Mouse (Mus musculus) natural killer cell, adult 2 months (primary cell): ENCODE measurements around the gene Ptpru.
A peak's percentile ranks its signal among the peaks of the same experiment; 100 is the strongest.

Experiments used
- DNase-seq, 2 experiments: peaks; one replicate each; pipeline ENCODE4 v3.0.0; 2022; ENCODE audit warnings: low spot score in 2 of 2

Ptpru gene

DNA sequence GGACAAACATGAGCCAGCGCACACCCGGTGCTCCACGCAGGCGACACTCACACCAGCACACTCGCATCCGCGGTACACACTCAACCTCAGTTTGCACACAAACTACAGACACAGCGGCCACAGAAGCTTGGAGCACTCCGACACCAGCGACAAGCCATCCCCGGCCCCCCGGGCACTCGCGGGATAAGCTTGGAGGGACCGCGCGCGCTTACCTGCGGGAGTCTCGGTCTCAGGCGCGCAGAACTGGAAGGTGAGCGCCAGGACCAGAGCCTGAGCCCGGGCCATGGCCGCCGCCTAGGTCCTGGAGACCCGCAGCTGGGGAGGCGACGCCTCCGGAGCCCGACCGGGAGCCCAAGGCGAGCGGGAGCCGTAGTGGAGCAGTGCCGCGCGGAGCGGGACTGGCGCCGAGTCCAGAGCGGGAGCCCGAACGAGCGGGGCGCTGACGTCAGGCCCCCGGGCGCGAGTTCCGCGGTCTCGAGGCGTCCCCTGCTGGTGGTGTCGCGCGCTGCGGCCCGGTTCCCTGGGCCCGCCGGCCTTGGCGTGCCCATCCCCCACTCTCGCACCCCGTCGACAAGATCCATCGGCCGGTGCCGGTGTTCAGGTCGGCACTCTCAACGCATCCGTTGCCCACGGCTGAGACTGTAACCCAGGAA lies at the start of gene Ptpru:
Gene Ptpru, minus strand, starts transcription at position 417 of the 653 bp plus-strand sequence.
- DNase-seq, result peak; percentile 72 to 86

DNA sequence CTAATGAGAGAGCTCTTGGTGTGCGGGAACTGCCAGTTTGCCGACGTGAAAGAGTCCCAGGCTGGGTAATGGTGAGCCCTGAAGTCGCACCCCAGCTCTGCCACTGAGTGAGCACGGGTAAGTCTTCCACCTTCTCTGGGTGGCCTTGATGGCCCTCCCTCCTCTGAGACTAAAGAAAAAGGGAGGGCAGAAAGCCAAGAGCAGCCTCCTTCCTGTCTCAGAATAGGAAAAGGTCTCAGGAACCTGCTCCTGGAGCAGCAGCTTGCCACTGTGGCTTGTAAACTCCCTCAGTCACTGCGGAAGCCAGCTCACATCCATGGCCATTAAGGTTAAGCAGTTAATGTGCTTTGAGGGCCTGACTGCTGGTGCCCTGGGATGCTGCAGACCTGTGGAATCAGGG lies 47.3 kb upstream of the Ptpru start:
- DNase-seq, result no peak

DNA sequence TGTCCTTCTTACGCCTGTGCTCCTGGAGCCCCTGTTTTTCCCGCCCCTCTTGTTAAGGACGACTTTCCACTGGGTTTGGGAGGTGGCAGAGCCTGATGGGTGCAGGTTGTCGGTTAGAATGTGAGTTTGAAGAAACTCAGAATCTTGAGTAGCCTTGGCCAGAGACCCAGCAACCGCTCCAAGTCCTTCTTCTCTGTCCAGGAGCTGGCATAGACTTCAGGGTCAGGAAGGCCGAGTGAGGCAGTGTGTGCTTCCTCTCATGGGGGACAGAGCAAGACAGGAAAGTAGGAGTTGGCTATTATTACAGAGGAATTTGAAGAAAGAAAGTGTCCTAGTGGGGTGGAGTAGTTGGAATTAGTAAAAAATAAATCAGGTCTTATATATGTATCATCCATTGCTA lies 45.5 kb upstream of the Ptpru start:
- DNase-seq, result no peak

DNA sequence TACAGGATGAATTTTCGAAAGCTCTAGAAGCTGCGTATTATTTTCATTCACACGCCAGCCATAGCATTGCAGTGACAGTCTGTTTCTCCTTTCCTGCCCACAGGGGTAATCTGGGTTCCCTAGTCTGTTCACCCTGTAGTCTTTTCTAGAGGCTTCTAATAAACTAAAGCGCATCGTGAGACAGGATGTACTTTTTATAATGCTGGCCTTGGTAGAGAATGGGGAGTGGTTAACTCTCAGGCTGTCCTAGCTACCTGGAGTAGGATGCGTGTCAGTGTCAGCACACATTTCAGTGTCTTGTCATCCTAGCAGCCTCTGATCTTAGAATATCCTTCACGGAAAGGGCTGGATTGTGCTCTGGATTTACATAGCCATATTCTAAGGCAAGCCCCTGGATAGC lies 43.2 kb upstream of the Ptpru start:
- no peak for DNase-seq

DNA sequence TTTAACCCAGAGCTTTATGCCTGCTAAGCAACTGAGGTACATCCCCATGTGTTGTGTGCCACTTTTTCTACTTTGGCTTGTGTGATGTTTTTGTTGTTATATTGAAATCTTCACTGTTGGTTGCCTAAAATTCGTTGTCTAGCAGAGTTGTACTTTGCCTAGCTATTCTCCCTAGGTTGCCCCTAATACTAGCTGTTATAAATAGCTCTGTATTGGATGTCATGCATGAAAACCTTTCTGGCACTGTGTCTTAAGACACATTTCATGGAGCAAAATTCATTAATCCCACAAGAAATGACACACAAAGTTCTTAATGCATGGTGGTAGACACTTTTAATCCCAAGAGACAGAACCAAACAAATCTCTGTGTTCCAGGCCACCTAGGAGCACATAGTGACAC lies 41.6 kb upstream of the Ptpru start:
- DNase-seq, result no peak

DNA sequence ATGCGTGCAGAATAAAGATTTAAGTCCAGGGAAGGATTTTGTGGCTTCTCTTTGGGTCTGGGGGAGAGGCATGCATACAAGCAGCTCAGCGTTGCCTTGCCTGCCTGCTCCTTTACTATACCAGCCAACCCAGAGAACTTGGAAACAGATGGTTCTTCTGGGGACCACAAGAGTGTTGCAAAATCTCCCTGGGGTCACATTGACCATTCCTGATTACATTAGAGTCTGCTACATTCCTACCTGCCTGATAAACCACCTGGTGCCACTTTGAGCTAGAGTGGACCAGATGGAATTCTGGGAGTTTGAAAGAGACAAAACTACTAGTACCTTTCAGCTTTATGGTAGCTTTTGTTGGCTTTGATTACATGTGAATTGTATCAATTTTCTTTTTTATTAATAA lies 38.7 kb upstream of the Ptpru start:
- no peak for DNase-seq

DNA sequence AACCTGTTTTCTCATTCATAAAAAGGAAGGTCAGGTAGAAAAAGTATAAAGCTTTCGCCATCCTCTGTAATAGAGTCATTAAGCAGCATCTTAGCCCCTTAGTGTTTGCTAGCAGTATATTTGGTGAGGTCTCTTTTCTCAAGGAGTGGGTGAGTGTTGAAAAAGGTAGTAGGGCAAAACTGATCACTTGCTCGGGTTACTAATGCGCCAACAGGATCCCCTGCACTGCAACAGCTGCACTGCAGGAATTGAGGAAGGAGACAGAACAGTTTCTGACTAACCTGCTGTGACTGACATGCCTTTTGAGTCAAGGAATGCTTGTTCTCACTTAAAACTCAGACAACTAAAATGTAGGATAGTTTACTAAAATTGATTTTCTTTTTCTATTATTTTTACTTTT lies 37.2 kb upstream of the Ptpru start:
- DNase-seq, result no peak

DNA sequence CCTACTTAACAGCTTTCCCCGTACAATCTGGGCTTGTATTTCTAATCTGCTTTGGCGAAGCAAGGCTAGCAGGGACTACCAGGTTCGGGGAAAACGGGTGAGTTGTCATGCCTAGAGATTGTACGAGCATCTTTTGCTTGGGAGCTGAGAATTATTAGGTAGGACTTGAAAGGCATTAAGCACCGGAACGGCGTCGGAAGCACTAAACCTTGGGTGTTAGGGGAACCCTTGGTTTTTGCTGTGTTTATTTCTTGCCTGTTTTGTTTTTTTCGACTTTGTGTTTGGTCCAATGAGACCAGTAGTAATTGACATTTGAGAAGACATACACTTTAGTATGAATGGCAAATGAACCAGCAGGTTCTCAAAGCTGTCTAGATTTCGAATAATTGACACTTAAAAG lies 36.5 kb upstream of the Ptpru start:
- no peak for DNase-seq

DNA sequence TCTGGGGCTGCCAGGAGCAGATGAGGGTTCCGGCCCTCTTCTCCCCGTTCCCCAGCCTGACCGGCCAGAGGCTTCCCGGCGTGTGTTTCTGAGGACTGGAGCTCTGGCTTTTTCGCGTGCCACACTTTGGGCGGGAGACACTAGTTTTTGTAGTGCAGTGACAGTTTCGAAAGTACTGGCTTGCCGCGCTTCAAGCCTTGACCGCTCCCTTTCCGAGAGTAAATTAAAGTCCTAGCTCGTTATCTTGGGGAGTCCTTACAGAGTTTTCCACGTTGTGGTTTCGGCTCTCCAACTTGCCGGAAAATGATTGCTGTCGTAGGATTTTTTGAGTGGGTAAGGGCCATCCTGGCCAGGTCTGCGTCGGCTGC lies 36.1 kb upstream of the Ptpru start:
- no peak for DNase-seq

DNA sequence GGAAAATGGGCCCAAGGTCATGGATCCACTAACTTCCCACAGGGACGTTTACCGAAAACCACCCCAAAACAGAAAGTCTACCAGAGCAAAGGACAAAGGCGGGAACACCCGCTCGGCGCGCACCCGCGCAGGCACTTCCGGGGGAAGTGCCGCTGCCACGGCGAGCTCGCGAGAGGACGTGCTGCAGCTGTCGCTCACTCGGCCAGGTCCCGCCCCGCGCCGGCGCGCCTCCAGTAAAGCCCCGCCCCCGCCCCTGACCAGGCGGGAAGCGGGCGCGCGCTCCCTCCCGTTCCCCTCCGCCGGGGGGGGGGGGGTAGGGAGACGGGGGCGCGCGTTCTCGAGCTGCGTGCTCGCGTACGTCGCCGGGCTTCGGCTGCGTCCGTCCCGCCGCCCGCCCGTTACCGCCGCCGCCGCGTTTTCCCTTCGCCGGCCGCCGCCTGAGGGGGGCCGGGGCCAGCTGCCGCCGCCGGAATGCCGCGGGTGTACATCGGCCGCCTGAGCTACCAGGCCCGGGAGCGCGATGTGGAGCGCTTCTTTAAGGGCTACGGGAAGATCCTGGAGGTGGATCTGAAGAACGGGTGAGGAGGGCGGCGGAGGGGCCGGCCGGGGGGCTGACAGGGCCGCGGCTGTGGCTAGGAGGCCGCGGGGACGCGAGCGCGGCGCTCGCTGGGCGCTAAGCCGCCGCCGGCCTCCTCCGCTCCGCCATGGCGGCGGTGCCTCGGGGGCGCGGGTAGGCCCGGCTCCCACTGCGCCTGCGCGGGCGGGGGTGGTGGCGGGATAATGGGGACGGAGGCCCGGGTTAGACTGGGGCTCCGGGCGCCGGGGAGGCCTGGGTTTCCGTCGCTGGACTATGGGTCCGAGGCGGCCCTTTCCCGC lies 35.4 kb upstream of the Ptpru start, which contains the start of gene Srsf4:
Gene Srsf4, plus strand, starts transcription at position 325 of the 876 bp plus-strand sequence.
- DNase-seq, result peak; percentile 85 to 92

DNA sequence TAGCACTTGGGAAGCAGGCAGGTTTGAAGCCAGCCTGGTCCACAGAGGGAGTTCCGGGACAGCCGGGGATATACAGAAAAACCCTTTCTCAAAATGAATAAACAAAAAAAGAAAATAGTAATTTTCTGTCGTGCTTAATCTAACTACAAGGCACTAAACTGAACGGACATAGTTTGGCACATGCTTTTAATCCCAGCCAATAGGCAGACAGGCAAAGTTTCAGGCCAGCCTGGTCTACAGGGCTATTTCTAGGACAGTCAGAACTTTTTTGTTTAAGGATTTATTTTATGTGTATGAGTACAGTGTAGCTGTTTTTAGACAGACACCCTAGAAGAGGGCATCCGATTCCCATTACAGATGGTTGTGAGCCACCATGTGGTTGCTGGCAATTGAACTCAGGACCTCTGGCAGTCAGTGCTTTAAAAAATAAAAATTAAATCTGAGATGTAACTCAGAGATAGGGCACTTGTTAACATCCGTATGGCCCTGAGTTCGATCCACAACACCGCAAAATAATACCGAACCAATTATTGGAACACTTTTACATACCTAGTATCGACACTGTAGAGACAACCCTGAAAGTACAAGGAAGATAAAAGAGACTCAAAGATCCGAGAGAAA lies 34.7 kb upstream of the Ptpru start:
- DNase-seq, result no peak

DNA sequence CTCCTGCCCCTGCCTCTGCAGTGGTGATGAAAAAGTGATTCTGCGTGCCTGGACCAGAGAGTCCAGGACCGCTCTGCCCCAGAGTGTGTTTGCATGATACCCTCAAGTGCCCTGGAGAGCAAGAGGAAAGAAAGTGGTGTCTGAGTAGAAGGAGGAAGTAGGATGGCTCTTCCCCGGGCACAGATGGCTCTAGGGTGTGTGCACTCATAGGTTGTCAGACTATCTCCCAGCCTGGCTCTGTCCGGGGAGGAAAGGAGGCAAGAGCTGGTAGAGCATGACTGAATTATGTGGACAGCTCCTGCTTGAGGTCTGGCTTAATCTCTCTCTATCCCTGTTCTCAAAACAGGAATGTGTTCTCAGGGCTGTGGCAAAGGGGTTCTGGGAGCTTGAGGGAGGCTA lies 23.3 kb upstream of the Ptpru start:
- no peak for DNase-seq

DNA sequence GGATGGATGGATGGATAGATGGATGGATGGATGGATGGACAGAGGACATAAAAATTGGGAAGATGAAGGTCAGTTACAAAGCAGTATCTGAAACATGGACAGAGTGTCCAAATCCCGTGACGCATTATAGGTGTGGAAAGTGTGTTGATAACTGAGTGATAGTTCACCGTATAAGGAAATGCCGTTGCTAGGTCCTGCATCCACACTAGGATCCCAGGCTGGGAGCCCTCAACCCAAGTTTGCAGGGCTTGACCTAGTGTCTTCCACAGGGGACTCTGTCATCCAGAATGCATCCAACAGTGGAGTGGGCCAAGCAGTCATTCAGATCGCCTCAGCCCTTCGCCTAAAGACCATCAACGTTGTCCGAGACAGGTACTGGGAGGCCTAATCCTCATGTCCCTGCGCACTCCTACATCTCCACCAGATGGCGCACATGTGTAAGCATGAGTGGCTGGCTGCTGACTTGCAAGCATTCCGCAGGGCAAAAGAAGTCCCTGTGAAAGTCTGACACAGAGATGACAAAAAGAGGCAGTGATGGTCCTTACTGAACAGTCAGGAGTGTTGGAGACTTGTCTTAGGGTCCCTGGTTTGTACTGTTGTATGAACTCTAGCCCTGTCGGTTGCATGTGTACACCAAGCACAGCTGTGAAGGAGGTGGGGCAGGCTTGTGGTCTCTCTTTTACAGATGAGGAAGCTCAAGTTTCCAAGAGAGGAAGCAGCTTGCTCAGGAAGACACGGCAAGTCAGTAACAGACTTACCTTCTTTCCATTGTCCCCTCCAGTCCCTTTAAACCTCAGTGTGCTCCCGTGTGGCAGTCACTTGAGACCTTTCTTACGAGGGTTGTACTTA lies 22.6 kb upstream of the Ptpru start:
- DNase-seq, result peak; percentile 72 to 78

DNA sequence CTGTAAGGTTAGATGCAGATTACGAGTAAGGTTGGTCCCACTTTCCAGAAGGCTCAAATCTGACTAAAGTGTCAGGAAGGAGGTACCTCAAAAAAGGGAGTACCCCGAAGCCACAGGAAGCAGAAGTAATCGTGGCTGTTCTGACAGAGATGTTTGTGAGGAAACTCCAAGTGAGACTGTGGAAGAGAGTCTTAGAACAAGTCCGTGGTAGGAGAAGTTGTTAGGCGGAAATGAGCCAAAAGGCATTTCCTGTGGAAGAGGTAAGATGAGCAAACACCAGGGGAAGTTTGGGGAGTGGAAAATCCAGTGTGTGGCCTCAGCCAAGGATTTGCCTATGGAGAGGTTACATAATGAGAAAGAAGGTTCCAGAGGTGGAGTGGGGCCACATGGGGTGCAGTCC lies 16.9 kb upstream of the Ptpru start:
- no peak for DNase-seq

DNA sequence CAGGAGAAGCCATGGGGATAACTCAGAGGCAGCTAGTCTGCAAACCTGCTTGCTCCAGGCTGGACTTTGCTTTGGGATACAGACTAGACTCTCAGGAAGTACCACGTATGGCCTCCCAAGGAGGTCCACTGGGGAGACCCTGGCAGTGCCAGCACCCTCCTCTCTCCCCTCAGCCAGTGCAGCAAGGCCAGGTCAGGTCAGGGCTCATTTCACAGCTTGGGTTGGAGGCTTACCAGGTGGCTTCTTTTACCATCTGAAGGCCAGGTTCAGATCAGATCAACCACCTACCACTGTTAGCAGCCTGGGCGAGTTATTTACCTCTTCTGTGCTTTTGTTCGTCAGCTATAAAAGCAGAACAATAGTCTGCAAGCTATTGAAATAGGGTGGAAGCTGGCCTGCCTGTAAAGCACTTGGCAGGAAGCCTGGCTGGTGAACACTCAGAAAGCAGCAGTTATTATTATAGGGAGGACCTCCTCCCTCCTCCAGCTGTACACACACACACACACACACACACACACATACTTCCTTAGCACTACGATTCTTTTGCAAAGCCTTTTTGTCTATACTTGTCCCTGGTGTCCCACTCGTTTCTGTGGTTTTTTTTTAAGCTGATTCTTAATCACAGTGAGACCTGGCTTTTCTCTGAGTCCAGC lies 12.0 kb upstream of the Ptpru start:
- no peak for DNase-seq

DNA sequence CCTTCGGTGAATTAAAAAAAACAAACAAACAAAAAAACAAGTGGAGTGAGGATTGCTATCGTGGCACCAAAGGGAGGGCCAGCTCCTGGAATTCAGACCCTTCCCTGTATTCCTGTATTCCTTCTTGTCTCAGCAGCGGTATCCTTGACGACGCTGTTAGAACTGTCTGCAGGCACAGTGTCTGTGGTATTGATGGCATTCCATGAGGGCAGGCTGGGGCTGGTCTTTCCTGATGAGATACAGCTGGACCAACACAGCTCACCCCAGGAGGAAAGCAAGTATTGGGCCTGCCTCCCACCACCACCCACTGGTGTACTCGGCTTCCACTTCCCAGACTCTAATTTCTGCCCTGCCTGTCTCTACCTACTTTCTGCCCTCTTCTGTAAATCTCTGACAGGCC lies 10.0 kb upstream of the Ptpru start:
- DNase-seq, result no peak

DNA sequence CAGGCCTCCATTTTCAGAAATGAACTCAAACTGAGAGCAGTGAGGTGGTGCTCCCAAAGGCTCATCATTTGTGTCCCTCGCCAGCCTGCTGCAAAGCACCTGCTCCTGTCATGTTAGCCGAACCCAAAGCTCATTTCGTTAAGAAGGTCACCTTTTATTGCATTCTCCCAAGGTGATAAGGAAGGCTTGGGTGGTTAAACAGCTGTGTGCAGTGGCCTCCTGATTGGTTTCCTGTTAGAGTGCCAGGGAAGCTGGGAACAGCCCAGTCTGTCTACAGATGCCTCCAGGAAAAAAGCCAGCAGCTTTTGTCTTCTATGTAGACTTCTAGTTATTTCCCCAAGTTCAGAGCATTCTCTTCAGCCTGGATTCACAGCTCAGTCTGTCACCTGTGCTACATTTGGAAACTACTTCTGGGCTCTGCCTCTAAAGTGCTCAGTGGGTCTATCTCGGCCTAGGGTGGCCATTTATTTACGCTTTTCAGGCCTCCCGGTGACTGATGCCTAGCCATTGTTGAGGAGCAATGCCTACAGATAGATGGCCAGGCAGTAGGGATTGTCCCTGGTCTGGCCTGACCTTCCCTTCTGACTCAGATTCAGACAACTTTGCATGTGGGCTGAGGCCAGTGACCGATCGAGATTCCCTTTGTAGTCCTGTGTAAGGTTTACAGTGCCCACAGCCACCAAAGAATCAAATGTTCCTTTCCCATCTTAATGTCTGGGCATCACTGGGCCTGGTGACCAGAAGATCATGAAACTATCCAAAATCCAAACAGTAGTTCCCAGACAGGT lies 8.1 kb upstream of the Ptpru start:
- no peak for DNase-seq

DNA sequence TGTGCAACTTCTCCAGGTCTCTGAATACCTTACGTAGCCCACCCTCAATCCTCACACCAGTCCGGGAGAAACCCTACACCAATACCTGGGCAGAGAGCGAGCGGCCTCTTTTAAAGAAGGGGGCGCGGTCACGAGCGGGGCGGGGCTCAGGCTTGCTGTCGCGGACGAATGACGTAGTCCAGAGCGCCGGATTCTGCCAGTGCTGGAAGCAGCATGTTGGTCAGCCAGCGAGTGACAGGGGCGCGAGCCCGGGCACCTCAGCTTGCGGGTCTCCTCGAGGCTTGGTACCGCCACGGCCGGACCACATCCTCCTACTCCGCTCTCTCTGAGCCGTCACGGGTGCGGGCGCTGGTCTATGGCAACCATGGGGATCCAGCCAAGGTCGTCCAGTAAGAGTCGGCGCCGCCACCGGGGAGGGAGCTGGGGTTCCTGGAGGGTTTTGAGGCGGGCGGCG lies 5.2 kb upstream of the Ptpru start, which contains the start of gene Mecr:
Gene Mecr, plus strand, starts transcription at position 181 of the 454 bp plus-strand sequence.
- peak; percentile 89 to 93 for DNase-seq

DNA sequence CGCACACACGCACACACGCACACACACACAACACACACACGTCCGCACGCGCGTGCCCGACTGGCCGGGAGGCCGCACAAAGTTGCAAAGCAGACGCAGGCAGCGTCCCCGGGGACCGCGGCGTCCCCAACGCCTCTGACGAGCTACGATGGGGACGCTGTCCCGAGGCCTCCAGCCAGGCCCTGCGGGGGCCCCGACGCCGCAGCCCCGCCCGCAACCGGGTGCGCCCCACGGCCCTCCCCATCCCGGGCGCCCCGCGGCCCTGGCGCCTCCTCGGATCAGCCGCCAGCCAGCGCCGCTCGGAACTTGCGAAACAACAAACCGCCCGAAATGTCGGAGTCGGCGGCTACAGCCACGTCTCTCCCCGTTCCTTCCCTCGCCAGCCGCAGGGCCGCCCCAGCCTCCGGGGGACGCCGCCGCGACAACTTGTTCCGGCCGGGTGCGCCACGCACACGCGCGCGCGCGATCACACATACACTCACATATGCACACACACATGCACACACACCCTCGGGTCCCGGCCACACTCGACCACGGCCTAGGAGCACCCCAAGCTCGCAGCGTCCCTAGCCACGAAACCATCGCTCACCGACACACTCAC lies 1.1 kb downstream of the Ptpru start:
- DNase-seq, result peak in 1 of 2 experiments; percentile 18

DNA sequence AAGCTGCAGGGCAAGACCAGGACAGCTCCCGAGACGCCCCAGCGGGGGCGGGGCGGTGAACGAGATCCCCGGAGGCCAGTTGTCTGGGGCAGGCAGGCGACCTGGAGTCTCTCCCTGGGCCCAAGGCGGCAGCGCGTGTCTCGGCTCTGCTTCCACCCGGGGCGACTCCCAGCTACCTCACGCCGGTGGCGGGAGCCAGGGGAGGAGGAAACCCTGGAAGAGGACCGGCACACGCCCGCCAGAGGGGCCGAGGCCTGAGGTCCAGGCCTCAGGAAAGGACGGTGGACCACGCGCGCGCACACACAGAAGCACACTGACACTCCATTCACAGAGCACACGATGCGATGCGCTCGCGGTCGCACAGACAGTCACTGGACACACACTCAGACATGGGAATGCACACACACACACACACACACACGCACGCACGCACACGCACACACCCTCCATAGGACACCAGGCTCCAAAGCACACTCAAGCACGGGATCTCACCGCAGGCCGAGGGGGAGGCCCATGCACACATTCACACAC lies 1.7 kb downstream of the Ptpru start:
- no peak for DNase-seq
